Mouse (Mus musculus) testis, adult 2 months (tissue): Measurements from ENCODE around the gene Neu2.

Source experiments
- CTCF ChIP-seq: fragments of 200-500 bp; IDR thresholded peaks from 2 replicates; pipeline ENCODE4 v1.5.1; 2012; ENCODE audit warnings: low read depth, mild to moderate bottlenecking, inconsistent platforms, low read length, moderate library complexity; ENCODE audit not compliant: control insufficient read depth, insufficient read depth, insufficient replicate concordance
- POLR2A ChIP-seq: fragments of 200-500 bp; IDR thresholded peaks from 2 replicates; pipeline ENCODE4 v1.6.1; 2012; ENCODE audit warnings: low read depth, mild to moderate bottlenecking, inconsistent platforms, low read length, moderate library complexity; ENCODE audit not compliant: control insufficient read depth

GRCm38 (mm10) chr1:87625254-87626025, 115.8 kb downstream of the Neu2 start:
- no peak for TF ChIP-seq POLR2A
- no peak for TF ChIP-seq CTCF
